Mouse (Mus musculus): ENCODE results near the gene Prss48. TPM values are rescaled to one million over a fixed set of nuclear protein-coding genes. Genes with fewer than 3 reads are reported as not detected.

Gene Prss48
- total RNA-seq (2022): not detected

DNA sequence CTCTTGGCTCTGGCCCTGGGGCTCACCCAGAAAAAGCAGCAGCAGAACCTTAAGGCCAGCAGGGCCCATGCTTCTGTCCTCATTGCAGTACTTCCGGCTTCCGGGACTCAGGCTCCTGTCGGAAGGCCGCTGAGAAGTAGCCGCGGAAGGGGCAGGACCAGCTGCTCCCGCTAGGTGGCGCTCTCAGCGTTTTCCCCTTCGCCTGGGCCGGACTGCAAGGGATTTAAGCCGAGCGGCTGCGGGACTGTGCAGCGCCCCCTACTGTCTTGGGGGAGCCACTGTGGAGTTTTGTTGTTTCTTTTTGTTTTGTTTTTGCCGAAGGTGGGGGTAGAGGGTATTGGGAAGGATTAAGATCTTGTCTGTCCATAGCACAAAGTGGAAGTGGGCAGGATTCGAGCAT is at the start of gene Prss48:
Gene Prss48, minus strand, starts transcription at position 69 of the 400 bp plus-strand sequence.
- no peak for DNase-seq (ENCODE audit: low spot score)

DNA sequence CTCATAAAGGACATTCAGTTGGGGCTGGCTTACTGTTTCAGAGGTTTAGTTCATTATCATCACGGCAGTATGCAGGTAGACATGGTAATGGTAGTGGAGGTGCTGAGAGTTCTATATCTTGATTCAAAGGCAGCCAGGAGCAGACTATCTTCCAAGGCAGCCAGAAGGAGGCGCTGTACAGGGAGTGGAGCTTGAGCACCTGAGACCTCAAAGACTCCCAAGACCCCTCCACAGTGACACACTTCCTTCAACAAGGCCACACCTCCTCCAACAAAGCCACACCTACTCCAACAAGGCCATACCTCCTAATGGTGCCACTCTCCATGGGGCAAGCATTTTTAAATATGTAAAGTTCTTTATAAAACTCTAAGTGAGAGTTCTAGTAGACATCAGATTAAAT is 46.8 kb upstream of the Prss48 start:
- no peak for DNase-seq (ENCODE audit: low spot score)

DNA sequence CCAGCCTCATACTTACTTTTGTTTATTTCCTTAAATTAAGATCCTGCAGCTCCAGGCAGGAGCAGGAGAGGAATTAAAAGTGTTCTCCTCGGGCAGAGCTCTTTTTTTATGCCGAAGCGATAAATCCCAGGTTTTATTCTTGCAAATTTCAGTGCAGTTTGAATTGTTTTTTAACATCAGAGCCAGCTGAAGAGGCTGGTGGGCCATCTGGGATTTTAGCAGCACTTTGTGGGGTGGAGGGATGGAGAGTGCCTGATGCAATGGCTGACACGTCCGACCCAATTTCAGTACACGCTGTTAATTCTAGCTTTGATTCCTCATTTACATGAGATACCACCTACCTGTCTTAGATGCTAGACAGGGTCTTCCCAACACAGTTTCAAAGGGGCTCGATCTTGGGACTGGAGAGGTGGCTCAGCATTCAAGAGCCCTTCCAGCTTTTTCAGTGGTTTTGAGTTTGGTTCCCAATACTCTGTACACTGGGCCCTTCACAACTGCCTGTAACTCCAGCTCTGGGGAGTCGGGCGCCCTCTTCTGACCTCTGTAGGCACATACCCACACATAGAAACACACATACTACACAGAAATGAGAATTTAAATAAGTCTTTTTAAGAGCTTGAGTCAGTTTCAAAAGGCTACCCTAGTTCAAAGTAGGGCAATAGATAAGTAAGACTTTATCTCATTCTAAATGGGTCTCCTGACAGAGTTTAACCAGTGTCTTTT is 45.6 kb upstream of the Prss48 start:
- DNase-seq (ENCODE audit: low spot score): no peak

DNA sequence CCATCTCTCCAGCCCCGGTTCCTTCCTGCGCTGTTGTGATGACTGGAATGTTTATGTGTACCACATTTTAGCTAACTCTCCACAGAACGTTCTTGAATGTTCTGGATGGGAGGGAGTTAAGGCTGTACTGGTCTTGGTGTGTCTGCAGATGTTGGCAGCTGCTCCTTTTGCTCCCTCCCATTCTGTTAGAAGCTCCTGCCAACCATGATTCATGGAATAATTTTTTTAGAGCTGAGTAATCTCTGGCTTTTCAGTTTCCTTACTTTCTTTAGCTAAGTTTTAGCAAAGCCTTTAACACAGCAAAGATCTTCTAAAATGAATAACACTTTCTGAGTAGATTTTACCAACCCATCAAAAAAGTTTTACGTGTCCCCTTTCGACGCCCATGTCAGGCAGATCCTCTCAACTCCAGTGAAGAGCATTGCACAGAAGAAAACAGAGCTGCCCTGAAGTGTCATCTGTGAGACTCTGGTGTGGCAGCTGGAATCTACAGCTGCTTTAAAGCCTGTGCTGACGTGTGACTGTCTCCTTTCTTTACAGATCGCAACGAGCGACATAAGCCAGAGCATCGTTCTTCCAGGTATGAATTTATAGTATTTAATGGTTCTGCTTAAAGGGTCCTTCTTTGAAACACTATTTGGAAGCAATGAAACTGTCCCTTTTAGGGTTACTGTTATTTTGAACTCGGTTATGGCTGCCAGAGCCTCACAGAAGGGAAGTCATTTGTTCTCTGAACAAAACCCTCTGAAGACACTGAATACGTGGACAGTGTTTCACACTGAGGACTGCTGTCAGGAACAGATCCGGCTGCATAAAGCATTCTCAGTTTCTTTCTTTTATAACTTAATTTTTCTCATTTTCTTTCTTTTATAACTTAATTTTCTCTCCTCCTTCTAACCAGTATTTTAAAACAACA is 38.3 kb upstream of the Prss48 start:
- peak; percentile 78 for DNase-seq (ENCODE audit: low spot score)

DNA sequence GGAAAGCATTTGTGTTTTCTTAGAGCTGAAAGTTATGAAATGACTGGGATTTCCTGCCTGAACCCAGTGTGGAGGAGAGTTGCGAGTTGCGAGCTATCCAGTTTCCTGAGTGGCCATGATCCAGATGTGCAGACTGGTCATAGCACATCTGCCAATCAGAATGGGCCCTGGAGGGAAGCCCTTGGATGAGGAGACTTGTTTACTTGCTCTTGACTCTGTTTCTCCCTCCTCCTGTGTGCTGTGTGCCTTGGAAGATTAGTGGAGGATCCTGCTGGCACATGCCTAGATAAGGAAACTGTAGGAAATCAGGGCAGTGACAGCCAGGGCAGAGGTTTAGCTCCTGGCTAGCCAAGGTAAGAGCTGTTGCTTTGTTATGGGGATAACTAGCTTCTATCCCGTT is 36.4 kb upstream of the Prss48 start:
- peak; percentile 76 for DNase-seq (ENCODE audit: low spot score)

DNA sequence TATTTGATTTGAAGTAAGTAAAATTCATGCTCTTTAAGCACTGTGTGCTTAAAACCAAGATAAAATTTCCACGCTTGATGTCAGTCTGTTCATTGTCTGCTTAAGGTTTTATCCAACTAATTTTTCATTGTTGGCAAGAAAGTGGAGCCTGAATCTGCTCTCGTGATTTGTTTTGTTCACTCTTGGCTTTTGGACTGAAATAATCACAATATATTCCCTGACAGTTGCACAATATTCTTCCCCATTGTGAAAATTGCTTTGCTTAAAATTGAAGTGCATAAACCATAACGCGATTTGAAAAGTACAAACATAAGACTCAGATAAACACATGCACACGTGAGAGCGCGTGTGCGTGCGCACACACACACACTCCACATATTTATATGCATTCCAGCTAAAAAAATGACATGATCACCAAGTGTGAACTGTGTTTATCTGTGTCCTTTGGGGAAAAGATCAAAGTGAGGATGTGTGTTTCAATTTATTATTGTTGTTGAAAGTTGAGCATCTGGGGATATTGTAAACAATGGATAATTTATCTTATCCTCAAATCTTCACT is 35.7 kb upstream of the Prss48 start:
- peak; percentile 27 for DNase-seq (ENCODE audit: low spot score)

DNA sequence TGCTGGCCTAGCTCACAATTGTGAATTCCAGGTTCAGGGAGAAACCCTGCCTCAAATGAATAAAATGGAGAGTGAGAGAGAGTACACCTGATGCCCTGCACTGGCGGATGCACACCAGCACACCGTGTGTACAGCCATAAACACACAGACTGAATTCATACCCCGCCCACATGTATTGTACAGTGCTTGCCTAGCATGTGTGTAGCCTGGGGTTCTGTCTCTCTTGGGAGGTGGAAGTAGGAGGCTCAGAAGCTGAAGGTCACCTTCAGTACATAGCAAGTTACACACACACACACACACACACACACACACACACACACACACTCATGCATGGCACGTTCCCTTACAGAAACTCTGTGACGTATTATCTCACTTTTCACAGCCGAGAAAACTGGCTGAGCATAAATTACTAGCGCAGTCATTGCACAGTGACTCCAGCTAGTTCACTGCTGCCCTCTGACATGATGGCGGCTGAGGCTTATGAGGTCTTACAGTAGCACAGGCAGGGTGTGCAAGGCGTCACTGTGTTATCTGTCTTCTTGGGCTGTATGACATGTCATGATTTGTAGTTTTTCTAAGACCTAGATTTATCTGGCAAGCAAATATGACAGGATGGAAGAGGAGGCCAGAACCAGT is 31.3 kb upstream of the Prss48 start:
- no peak for DNase-seq (ENCODE audit: low spot score)

DNA sequence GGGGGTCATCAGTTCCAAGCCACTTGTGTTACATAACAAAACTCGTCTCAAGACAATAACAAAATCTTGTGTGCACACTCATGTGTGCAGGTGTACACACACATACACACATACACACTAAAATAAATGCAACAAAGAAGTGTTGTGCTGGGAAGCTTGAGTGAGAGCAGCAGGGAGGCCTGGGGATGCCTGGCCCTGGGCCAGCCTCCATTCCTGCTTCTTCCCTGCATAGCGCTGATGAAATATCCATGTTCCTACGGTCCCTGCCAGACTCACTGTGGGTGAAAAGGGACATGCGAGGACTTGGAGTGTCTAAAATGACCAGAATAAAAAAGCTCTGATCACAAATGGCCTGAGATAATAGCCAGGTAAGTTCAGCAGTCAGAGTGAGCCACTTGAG is 28.3 kb upstream of the Prss48 start:
- no peak for DNase-seq (ENCODE audit: low spot score)

DNA sequence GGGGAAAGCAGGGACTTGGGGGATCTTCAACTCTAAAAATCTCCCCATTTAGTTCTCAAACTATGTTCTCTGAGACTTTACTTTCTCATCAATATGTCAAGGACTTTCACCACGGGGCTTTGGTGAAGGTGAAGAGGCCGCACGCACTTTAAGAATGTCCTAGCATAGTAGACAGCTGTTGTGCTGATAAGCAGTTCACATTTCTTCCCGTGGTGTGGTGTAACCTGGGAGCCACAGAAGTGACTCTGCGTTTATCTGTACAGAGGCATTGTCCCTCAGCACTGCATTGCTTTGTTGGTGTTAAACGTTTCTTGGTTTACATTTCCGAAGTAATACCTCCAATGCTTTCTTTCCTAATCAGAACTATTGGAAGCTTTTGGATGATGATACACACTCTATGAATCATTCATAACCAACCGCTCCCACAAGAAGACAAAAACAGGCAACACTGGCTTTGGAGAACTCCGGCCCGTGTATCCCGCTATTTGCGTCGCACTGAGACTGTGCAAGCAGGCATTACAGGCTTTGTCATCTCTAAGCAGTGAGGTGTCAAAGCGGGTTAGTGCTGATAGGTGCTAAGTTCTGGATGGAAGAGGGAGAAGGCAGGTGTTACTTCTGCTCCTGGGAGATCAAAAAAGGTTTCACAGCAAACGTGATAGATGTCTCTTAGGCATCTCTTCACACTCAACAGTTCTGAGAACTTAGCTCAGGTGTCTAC is 26.5 kb upstream of the Prss48 start:
- no peak for DNase-seq (ENCODE audit: low spot score)

DNA sequence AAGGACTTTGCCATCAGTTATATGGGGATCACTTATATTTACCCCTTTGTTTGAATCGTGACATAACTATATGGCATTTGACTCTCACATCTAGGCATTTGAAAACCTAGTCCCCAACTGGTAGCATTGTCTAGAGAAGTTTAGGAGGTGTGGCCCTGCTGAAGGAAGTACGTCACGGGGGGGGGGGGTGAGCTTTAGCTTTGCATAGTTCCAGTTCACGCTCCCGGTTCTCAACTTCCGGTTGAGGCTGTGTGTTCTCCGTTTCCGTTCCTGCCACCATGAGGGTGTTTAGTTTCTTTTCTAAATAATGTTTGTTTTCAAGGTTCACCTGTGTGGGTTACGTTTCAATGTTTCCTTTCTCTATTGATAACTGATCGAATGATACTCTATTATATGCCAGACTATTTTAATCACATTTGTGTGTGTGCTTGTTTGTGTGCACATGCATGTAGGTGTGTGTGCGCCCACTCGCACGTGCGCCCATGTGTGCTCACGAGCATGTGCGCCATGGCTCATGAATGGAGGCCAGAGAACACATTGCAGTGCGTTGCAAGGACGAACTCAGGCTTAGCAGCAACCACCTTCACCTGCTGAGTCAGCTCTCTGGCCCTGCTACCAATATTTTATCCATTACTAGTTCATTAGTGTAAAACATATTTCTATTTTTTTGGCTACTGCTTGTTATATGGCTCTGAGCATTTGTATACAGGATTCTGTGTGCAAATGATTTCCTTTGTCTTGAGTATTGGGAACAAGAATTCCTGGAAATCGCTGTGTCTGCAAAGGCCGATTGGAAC is 23.2 kb upstream of the Prss48 start:
- DNase-seq (ENCODE audit: low spot score): no peak

DNA sequence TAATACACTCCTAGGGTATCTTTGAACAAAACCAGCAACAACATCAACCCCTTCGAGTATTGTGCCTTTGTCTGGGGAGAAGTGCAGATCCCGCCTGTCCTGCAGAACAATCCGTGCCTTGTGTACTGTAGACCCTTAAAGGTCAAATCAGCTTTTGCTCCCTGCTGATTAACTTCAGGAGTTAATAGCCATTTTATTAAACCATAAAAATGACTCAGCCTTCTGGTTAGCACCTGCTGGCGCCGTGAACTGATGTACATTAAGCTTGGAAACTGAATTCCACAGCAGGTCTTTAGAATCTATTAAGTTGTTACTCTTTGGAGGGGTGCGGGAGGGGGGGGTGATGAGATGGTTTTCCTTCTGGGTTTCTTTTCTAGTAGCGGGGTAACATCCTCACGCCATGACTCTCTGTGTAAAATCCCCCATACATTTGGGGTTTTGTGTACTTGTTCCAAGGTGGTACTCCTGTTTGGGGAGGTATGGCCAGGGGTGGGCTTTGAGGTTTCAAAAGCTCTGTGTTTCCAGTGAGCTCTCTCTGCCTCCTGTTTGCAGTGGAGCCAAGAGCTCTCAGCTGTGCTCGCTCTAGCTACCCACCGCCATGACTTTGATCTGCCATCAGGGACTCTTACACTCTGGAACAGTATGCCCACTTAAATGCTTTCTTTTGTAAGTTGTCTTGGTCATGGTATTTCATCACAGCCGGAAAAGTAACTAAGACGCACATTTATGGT is 21.9 kb upstream of the Prss48 start:
- DNase-seq (ENCODE audit: low spot score): no peak

DNA sequence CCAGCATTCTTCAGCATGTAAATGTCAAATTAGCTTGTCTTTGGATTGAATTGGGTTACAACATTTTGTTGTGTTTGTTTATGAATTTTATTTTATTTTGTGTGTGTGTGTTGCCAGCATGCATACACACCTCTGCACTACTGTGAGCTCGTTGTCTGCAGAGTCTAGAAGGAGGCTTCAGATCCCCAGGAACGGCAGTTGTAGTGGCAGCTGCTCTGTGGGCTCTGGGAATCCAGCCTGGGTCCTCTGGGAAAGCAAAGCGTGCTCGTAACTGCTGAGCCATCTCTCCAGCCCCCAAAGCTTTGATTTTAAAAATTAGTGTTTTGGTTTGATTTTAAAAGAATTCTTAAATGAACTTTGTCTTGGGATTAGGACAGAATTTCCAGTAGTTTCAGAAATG is 19.4 kb upstream of the Prss48 start:
- no peak for DNase-seq (ENCODE audit: low spot score)

DNA sequence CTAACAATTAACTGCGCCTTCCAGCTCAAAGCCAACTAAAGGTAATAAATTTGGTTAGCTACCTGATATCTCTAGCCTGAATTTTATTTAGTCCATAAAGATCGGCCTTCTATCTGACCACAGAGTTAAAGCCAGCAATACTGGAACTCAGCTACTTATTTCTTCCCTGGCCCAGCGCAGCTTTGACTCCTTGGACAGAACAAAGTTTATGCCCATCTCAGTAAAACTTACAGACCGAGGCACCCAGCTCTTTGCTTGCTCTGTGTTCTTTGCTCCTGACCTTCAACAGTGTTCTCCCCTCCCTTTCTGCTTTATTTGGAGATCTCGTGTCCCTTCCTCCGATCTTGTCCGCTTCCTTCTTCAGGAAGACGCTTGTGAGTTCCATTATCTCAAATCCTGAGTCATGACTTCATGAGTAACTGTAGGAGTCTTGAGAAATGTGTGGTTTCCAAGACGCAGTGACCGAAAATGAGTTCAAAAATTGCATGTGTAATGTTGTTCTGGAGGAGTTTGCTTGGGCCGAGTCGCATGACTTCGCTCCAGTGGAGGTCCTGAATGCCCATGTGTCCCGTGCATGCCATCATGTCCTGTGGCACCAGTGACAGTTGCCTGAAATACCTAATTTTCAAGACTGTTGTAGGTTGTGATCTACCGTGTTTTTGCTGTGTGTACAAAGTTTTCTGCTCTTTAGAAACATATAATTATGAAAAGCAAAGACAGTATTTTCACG is 18.8 kb upstream of the Prss48 start:
- DNase-seq (ENCODE audit: low spot score): no peak

DNA sequence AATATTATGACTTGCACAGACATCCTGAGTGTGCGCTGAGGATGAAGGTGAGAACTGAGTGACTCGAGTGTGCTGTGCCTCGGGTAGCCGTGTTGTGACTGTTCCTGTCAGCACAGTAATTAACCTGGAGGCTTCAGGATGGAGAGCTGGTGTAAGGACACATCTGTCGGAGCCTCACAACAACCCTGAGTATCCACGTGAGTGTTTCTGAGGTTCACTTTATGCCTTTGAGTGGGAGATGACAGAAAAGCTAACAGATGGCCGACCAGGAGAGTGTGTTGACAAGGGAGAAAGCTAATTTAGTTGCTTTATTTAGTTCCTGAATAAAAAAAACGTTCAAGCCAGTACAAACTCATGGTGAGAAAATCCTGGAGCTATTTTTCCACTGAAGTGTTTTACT is 15.2 kb upstream of the Prss48 start:
- DNase-seq (ENCODE audit: low spot score): no peak

DNA sequence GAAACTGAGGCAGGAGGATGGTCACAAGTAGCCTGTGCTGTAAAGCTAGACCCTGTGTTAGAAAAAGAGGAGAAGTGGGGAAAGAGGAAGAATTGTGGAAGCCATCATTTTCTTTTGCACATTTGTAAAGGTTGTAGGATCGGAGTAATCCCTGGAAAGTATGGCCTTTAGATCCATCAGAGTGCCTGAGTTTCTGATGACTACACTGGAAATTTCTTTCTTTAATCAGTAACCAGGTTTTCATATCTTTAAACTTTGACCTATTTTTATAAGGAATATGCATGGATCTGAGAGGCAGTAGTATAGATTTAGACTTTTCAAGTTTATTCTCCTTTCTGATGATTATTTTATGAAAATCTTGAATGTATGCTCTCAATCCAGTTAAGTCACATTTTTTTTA is 14.7 kb upstream of the Prss48 start:
- no peak for DNase-seq (ENCODE audit: low spot score)

DNA sequence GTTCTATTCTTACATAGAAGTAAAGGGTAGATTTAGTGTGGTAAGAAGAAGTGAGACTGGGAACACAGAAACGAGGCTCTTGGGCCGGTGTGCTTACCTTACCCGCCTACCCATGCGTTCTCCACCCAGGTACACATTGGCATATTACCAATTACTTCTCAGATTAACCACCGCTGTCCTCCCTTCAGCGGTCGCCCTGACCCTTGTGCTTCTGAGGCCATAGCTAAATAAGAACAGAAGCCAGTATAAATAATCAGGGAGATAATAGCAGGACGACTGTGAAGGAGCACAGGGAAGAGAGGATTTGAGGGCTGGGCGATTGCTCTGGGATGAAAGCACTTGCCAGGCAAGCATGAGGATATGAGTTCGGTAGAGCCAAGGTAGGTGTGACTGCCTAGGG is 11.5 kb upstream of the Prss48 start:
- DNase-seq (ENCODE audit: low spot score): no peak

DNA sequence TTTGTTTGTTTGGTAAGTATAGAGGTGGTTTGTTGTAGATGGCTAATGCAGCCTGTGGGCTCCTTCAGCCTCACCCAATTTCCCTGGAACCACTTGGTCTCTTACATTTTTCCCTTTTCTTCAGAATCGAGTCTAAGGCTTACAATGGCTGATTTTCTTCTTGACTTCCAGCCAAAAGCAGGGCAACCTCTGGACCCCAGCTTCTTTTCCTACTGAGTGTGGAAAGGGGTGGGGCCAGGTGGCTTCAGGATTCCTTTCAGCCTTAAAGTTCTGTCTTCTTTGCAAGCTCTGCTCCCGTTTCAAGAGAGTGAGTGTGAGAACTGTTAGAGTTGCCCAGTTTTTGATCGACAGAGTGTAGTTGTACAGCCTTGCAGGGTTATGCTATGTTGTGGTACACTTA is 9.5 kb upstream of the Prss48 start:
- no peak for DNase-seq (ENCODE audit: low spot score)

DNA sequence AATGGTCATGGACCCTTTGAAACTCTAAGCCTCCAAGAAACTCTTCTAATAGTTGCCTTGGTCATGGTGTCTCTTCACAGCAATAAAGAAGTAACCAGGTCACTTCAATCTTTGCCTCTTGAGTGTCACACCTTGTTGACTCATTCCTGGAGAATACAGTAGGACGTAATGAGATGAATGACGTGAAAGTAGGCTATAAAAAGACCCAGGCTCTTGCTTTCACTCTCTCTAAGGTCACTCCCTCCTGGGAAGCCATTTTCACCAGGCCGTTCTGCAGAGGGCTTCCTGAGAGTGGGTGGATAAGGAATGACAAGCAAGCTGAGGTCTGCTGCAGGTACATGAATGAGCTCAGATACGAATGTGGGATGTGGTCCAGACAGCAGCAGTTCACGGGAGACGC is 9.1 kb upstream of the Prss48 start:
- no peak for DNase-seq (ENCODE audit: low spot score)

DNA sequence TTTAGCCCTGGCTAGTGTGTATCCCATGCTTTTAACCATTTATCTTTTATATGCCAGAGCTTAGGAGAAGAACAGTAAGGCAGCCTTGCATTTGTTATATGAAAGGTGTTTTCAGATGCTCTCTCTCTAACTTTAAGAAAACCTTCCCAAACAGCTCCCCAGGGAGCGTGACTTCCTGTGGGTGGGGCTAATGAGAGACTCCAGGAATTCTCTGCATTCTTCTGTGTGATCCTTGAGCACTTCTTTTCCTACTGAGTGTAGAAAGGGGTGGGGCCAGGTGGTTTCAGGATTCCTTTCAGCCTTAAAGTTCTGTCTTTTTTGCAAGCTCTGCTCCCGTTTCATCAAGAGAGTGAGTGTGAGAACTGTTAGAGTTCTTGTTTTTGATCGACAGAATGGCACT is 8.3 kb upstream of the Prss48 start:
- no peak for DNase-seq (ENCODE audit: low spot score)

All from heart, adult 8-10 months (tissue).